Comparison of ENCODE assay signal across 8 mouse cellular contexts in genomic region chrX:105928861-105929477, GRCm38 (mm10). TPM values are rescaled to one million over a fixed set of nuclear protein-coding genes. Genes with fewer than 3 reads are reported as not detected.
DNase-seq lines count a peak whose midpoint lies in the region; ATAC-seq and TF ChIP-seq lines count a peak whose summit lies in the region.

Gene Atrx, minus strand, starts transcription at chrX:105929403.

- H3K4me1 ChIP-seq in embryonic facial prominence, embryonic 14.5 days (ENCODE audit: control insufficient read depth, insufficient read depth, low read length), result 0 out of 2 replicates have a peak, but pooled peaks cover 3% of the 10 kb centered on the region
- peaks cover 5% of the 10 kb centered on the region for H3K4me1 ChIP-seq in heart, adult 2 months (ENCODE audit: control insufficient read depth, insufficient read depth, low read length)
- H3K4me1 ChIP-seq in limb, embryonic 14.5 days (ENCODE audit: control insufficient read depth, insufficient read depth, low read length), result no peaks in the 10 kb centered on the region
- H3K4me1 ChIP-seq in midbrain, postnatal 0 days (ENCODE audit: insufficient read depth, low read length), result no peaks in the 10 kb centered on the region

- peak within 1 kb of the TSS; percentile 55 for H3K4me2 ChIP-seq in embryonic facial prominence, embryonic 14.5 days (ENCODE audit: low read depth, low read length)
- peak within 1 kb of the TSS; percentile 43; the same call in 1 of the 2 replicates for H3K4me2 ChIP-seq in limb, embryonic 14.5 days (replicated peaks; ENCODE audit: low read depth, low read length, severe bottlenecking)
- peak within 1 kb of the TSS; percentile 41 for H3K4me2 ChIP-seq in midbrain, postnatal 0 days (ENCODE audit: low read depth, low read length, poor library complexity, severe bottlenecking)

- TF ChIP-seq EP300 in heart, adult 2 months (IDR thresholded peaks at IDR 0.05; ENCODE audit: insufficient read depth, low read depth, low read length), result no peak

- intact Hi-C loops in heart, adult 2 months (cut with DNase I), result loop anchor here (5.0 to 10.0 kb wide), 3 partner anchors 38 to 256 kb away; partner anchors contain the start of genes Magt1 and Pgk1

- peaks cover 2% of the 10 kb centered on the region; the same call in 1 of the 2 replicates for H3K79me2 ChIP-seq in heart, adult 2 months (replicated peaks; ENCODE audit: control insufficient read depth, insufficient read depth, low read length)

- no peaks in the 10 kb centered on the region for H3K36me3 ChIP-seq in embryonic facial prominence, embryonic 14.5 days (ENCODE audit: control insufficient read depth, insufficient read depth, low read length)
- peaks cover 2% of the 10 kb centered on the region for H3K36me3 ChIP-seq in heart, adult 2 months (ENCODE audit: control insufficient read depth, insufficient read depth, low read length)
- no peaks in the 10 kb centered on the region for H3K36me3 ChIP-seq in limb, embryonic 14.5 days (ENCODE audit: control insufficient read depth, insufficient read depth, low read length)
- H3K36me3 ChIP-seq in midbrain, postnatal 0 days (ENCODE audit: insufficient read depth, low read length), result no peaks in the 10 kb centered on the region

- ATAC-seq in embryonic facial prominence, embryonic 14.5 days (ENCODE audit: low read depth), result peak; percentile 96
- peak; percentile 94 for ATAC-seq in limb, embryonic 14.5 days (ENCODE audit: low FRiP score, low read depth)
- peak; percentile 96 for ATAC-seq in midbrain, postnatal 0 days (ENCODE audit: low FRiP score)

- no peaks in the 10 kb centered on the region for H3K27me3 ChIP-seq in embryonic facial prominence, embryonic 14.5 days (replicated peaks; ENCODE audit: control insufficient read depth, insufficient read depth, low read length)
- no peaks in the 10 kb centered on the region for H3K27me3 ChIP-seq in heart, adult 2 months (ENCODE audit: control insufficient read depth, insufficient read depth, low read length)
- no peaks in the 10 kb centered on the region for H3K27me3 ChIP-seq in limb, embryonic 14.5 days (ENCODE audit: control insufficient read depth, insufficient read depth, low read length)
- no peaks in the 10 kb centered on the region for H3K27me3 ChIP-seq in midbrain, postnatal 0 days (ENCODE audit: insufficient read depth, low read length)

- no peaks in the 10 kb centered on the region for H3K9me3 ChIP-seq in embryonic facial prominence, embryonic 14.5 days (ENCODE audit: control insufficient read depth, low read length)
- no peaks in the 10 kb centered on the region for H3K9me3 ChIP-seq in limb, embryonic 14.5 days (ENCODE audit: control insufficient read depth, low read length)
- H3K9me3 ChIP-seq in midbrain, postnatal 0 days (ENCODE audit: low read length), result no peaks in the 10 kb centered on the region

- WGBS in embryonic facial prominence, embryonic 14.5 days, result 23% methylated on average over 20 of the region's 42 CpGs
- 21% methylated on average over 42 of the region's 42 CpGs for WGBS in heart, adult 2 months
- WGBS in limb, embryonic 14.5 days, result 27% methylated on average over 31 of the region's 42 CpGs
- WGBS in midbrain, postnatal 0 days, result 15% methylated on average over 42 of the region's 42 CpGs

- peak within 1 kb of the TSS; percentile 61 for H3K4me3 ChIP-seq in embryonic facial prominence, embryonic 14.5 days (ENCODE audit: low read depth, low read length)
- H3K4me3 ChIP-seq in heart, adult 2 months, result peak within 1 kb of the TSS; percentile 59
- peak within 1 kb of the TSS; percentile 60 for H3K4me3 ChIP-seq in limb, embryonic 14.5 days (replicated peaks; ENCODE audit: low read length)
- peak within 1 kb of the TSS; percentile 61 for H3K4me3 ChIP-seq in midbrain, postnatal 0 days (ENCODE audit: low read depth, low read length)

- no peak for TF ChIP-seq CTCF in heart, adult 2 months (IDR thresholded peaks at IDR 0.05)
- no peak for TF ChIP-seq CTCF in midbrain, postnatal 0 days (IDR thresholded peaks at IDR 0.05)

- H3K27ac ChIP-seq in embryonic facial prominence, embryonic 14.5 days (replicated peaks; ENCODE audit: low read depth, low read length), result peak within 1 kb of the TSS; percentile 95
- H3K27ac ChIP-seq in heart, adult 2 months, result peak within 1 kb of the TSS; percentile 86
- H3K27ac ChIP-seq in limb, embryonic 14.5 days (replicated peaks; ENCODE audit: low read depth, low read length), result peak within 1 kb of the TSS; percentile 95
- H3K27ac ChIP-seq in midbrain, postnatal 0 days (ENCODE audit: low read depth, low read length), result peak within 1 kb of the TSS; percentile 96

- peak within 1 kb of the TSS; percentile 91 for H3K9ac ChIP-seq in embryonic facial prominence, embryonic 14.5 days (ENCODE audit: low read depth, low read length)
- H3K9ac ChIP-seq in heart, adult 2 months (ENCODE audit: low read depth, low read length), result peak within 1 kb of the TSS; percentile 92
- H3K9ac ChIP-seq in limb, embryonic 14.5 days (ENCODE audit: low read depth, low read length, severe bottlenecking), result peak within 1 kb of the TSS; percentile 91
- peak within 1 kb of the TSS; percentile 87 for H3K9ac ChIP-seq in midbrain, postnatal 0 days (replicated peaks; ENCODE audit: low read length, poor library complexity, severe bottlenecking)

- TF ChIP-seq POLR2A in heart, adult 2 months (IDR thresholded peaks at IDR 0.05; ENCODE audit: insufficient read depth, low read depth, low read length), result peak; percentile 75
- TF ChIP-seq POLR2A in limb, embryonic 14.5 days (IDR thresholded peaks at IDR 0.05; ENCODE audit: borderline replicate concordance, extremely low read depth, insufficient read depth, insufficient read length), result 0 out of 2 replicates have a peak, but pooled peaks have one; percentile 59

- peak; percentile 90 for DNase-seq in 3T3-L1 (ENCODE audit: low read depth, low spot score)
- peak in 1 of 2 experiments; percentile 25 for DNase-seq in adrenal gland, postnatal 4 days (ENCODE audit: low spot score in 2 of 2)
- DNase-seq in embryonic facial prominence, embryonic 14.5 days (ENCODE audit: low spot score), result peak; percentile 93
- peak; percentile 71 to 84 for DNase-seq in heart, adult 2 months
- peak; percentile 84 for DNase-seq in kidney, adult 9 months
- DNase-seq in limb, embryonic 14.5 days (ENCODE audit: low spot score), result peak; percentile 92
- DNase-seq in midbrain, postnatal 0 days (ENCODE audit: low spot score), result peak; percentile 92
- DNase-seq in spleen, postnatal 14 days (ENCODE audit: low spot score in 2 of 2), result peak; percentile 37 to 45

RNA-seq across cellular contexts. Expression of gene Atrx, which starts in this region (rescaled TPM):
- 100 to 1,000 TPM; 140 to 172 TPM for total RNA-seq in adrenal gland, postnatal 4 days (2021)
- polyA plus RNA-seq in embryonic facial prominence, embryonic 14.5 days (2014; fragmentation: Nextera tagmentation; extraction: Ambion mirVana), result 124 and 149 TPM in 2 replicates
- total RNA-seq in heart, adult 2 months (2021), result 10 to 100 TPM; 55.6 to 64.9 TPM
- polyA plus RNA-seq in heart, adult 2 months (2012; rRNA removed), result 14.1 and 20.8 TPM in 2 replicates
- 80.3 and 87.5 TPM in 2 replicates for polyA plus RNA-seq in limb, embryonic 14.5 days (2012; rRNA removed)
- 143 and 173 TPM in 2 replicates for polyA plus RNA-seq in limb, embryonic 14.5 days (2014; fragmentation: Nextera tagmentation; extraction: Ambion mirVana)
- 295 and 343 TPM in 2 replicates for total RNA-seq in midbrain, postnatal 0 days (2014; rRNA removed)
- polyA plus RNA-seq in midbrain, postnatal 0 days (2015; fragmentation: Nextera tagmentation; extraction: Ambion mirVana), result 203 and 238 TPM in 2 replicates
